In genomic region chr14:33933778-33934317, GRCm38 (mm10) we compare ENCODE assay signal across 9 mouse cellular contexts. TPM values are rescaled to one million over a fixed set of nuclear protein-coding genes. Genes with fewer than 3 reads are reported as not detected.
DNase-seq lines count a peak whose midpoint lies in the region; ATAC-seq and TF ChIP-seq lines count a peak whose summit lies in the region.
"Had no signal": no experiment of that assay in that cellular context is flagged by ENCODE, and none has a peak within 500 bp of the region (broad histone marks: within the 10 kb centered on the region; RNA-seq: fewer than 3 reads in every experiment).

No protein-coding gene starts in this region.

- no peak overlapping the region for H3K9ac ChIP-seq in heart, adult 2 months (ENCODE audit: low read depth, low read length)
- H3K9ac ChIP-seq in ES-E14 (ENCODE audit: insufficient read depth, low read depth, low read length, poor library complexity, severe bottlenecking): no peak overlapping the region
- no peak overlapping the region for H3K9ac ChIP-seq in neural tube, embryonic 12.5 days
- H3K9ac ChIP-seq: heart, embryonic 13.5 days had no signal

- WGBS in heart, adult 2 months: 42% methylated on average over 5 of the region's 5 CpGs
- WGBS in neural tube, embryonic 12.5 days: 45% methylated on average over 5 of the region's 5 CpGs

- no peak for TF ChIP-seq POLR2A in heart, adult 2 months (IDR thresholded peaks at IDR 0.05; ENCODE audit: insufficient read depth, low read depth, low read length)

- TF ChIP-seq CTCF in heart, adult 2 months (IDR thresholded peaks at IDR 0.05): peak; percentile 67

- no peaks in the 10 kb centered on the region for H3K36me3 ChIP-seq in heart, adult 2 months (ENCODE audit: control insufficient read depth, insufficient read depth, low read length)
- H3K36me3 ChIP-seq in ES-E14 (ENCODE audit: control insufficient read depth, insufficient read depth, low read length, poor library complexity, severe bottlenecking): no peaks in the 10 kb centered on the region
- no peaks in the 10 kb centered on the region for H3K36me3 ChIP-seq in neural tube, embryonic 12.5 days
- H3K36me3 ChIP-seq: heart, embryonic 13.5 days had no signal

- H3K4me2 ChIP-seq in neural tube, embryonic 12.5 days (replicated peaks): no peak overlapping the region
- H3K4me2 ChIP-seq: heart, embryonic 13.5 days had no signal

- H3K4me3 ChIP-seq in heart, adult 2 months: no peak overlapping the region
- no peak overlapping the region for H3K4me3 ChIP-seq in ES-E14 (ENCODE audit: insufficient read depth in 1 of 2, low read depth in 1 of 2, low read length in 2 of 2, poor library complexity in 1 of 2, severe bottlenecking in 1 of 2)
- no peak overlapping the region for H3K4me3 ChIP-seq in neural tube, embryonic 12.5 days
- H3K4me3 ChIP-seq: heart, embryonic 13.5 days had no signal

- ATAC-seq in neural tube, embryonic 12.5 days (ENCODE audit: low FRiP score, low read depth): 0 out of 2 replicates have a peak, but pooled peaks have one; percentile 33
- ATAC-seq in CD4-positive, CD25-positive, alpha-beta regulatory T cell, adult 4 months: no peak

- H3K9me3 ChIP-seq in ES-E14 (ENCODE audit: control insufficient read depth, insufficient read depth, low read depth, low read length): no peaks in the 10 kb centered on the region
- H3K9me3 ChIP-seq in neural tube, embryonic 12.5 days: no peaks in the 10 kb centered on the region
- H3K9me3 ChIP-seq: heart, embryonic 13.5 days had no signal

- peaks cover 2% of the 10 kb centered on the region for H3K27me3 ChIP-seq in heart, adult 2 months (ENCODE audit: control insufficient read depth, insufficient read depth, low read length)
- H3K27me3 ChIP-seq in neural tube, embryonic 12.5 days (replicated peaks): peaks cover 3% of the 10 kb centered on the region; the same call in 1 of the 2 replicates

- intact Hi-C loops in heart, adult 2 months (cut with DNase I): loop anchor here (1.0 to 2.0 kb wide), 2 partner anchors 239 to 261 kb away; no protein-coding TSS in a partner anchor
- intact Hi-C loops in left cerebral cortex, postnatal 25 days (cut with DNase I): loop anchor here (2.0 kb wide), 2 partner anchors 239 to 261 kb away; no protein-coding TSS in a partner anchor

- H3K27ac ChIP-seq in heart, adult 2 months: no peak overlapping the region
- no peak overlapping the region for H3K27ac ChIP-seq in ES-E14 (ENCODE audit: insufficient read depth, low read depth, low read length, poor library complexity, severe bottlenecking)
- H3K27ac ChIP-seq in neural tube, embryonic 12.5 days: no peak overlapping the region
- H3K27ac ChIP-seq: heart, embryonic 13.5 days had no signal

- TF ChIP-seq EP300 in heart, adult 2 months (IDR thresholded peaks at IDR 0.05; ENCODE audit: insufficient read depth, low read depth, low read length): no peak

- no peaks in the 10 kb centered on the region for H3K4me1 ChIP-seq in heart, adult 2 months (ENCODE audit: control insufficient read depth, insufficient read depth, low read length)
- H3K4me1 ChIP-seq in ES-E14 (ENCODE audit: control insufficient read depth in 2 of 2, insufficient read depth in 2 of 2, low read length in 2 of 2, poor library complexity in 1 of 2): no peaks in the 10 kb centered on the region
- no peaks in the 10 kb centered on the region for H3K4me1 ChIP-seq in neural tube, embryonic 12.5 days

- in situ Hi-C loops in ES-E14 (cut with MboI; ENCODE audit: low sequenced_read_pairs in 2 of 2, unreplicated experiment in 2 of 2): loop anchor here (10.0 to 25.0 kb wide), 2 partner anchors 247 to 259 kb away; no protein-coding TSS in a partner anchor

- H3K79me2 ChIP-seq in heart, adult 2 months (replicated peaks; ENCODE audit: control insufficient read depth, insufficient read depth, low read length): no peaks in the 10 kb centered on the region

- peak in 1 of 2 experiments; percentile 47 for DNase-seq in heart, adult 2 months
- DNase-seq in heart, adult 11 months: no peak
- DNase-seq in ES-E14 (ENCODE audit: low read depth, low spot score): peak; percentile 53
- peak; percentile 78 for DNase-seq in embryo, embryonic 10.5 days (ENCODE audit: low spot score)
- peak; percentile 65 for DNase-seq in kidney, adult 18-20 months
- DNase-seq in left cerebral cortex, postnatal 25 days (ENCODE audit: low spot score in 2 of 2): peak; percentile 65 to 72

TF ChIP-seq in ES-E14, 5 proteins besides CTCF, POLR2A, EP300 and RAD21:
- no peak for TF ChIP-seq ZC3H11A (IDR thresholded peaks at IDR 0.05; ENCODE audit: borderline replicate concordance, low read depth, low read length)
- TF ChIP-seq HCFC1 (IDR thresholded peaks at IDR 0.05; ENCODE audit: borderline replicate concordance, insufficient read depth, low read length): no peak
- TF ChIP-seq ZNF384 (IDR thresholded peaks at IDR 0.05; ENCODE audit: low read depth, low read length): no peak
- TF ChIP-seq CHD2 (IDR thresholded peaks at IDR 0.05; ENCODE audit: low read depth, low read length): no peak
- no peak for TF ChIP-seq MAFK (IDR thresholded peaks at IDR 0.05; ENCODE audit: insufficient read depth, low read depth, low read length)

RNA-seq across cellular contexts. Expression of gene Gdf2, which starts 7.0 kb away (rescaled TPM):
- total RNA-seq in heart, adult 2 months (2021): under 1 TPM; 0.10 to 0.34 TPM
- polyA plus RNA-seq in heart, adult 2 months (2012; rRNA removed): 0.16 and 0.20 TPM in 2 replicates
- not detected in 2 replicates for total RNA-seq in ES-E14 (2012; rRNA removed)
- not detected for total RNA-seq in left cerebral cortex, postnatal 25 days (2021)
- polyA plus RNA-seq in neural tube, embryonic 12.5 days (2016; fragmentation: Nextera tagmentation; extraction: Ambion mirVana): not detected in 2 replicates
- polyA plus RNA-seq in CD4-positive, CD25-positive, alpha-beta regulatory T cell, adult 4 months (2017; shearing (Covaris generic)): not detected

RNA-seq across cellular contexts. Expression of gene Gdf10, which starts 10.5 kb away (rescaled TPM):
- 1 to 10 TPM; 1.0 to 1.1 TPM for total RNA-seq in heart, adult 2 months (2021)
- 1.8 and 3.8 TPM in 2 replicates for polyA plus RNA-seq in heart, adult 2 months (2012; rRNA removed)
- 0.05 TPM in 1 of 2 replicates, not detected in the other for total RNA-seq in ES-E14 (2012; rRNA removed)
- 1 to 10 TPM; 3.4 to 3.9 TPM for total RNA-seq in left cerebral cortex, postnatal 25 days (2021)
- polyA plus RNA-seq in neural tube, embryonic 12.5 days (2016; fragmentation: Nextera tagmentation; extraction: Ambion mirVana): 12.5 and 14.6 TPM in 2 replicates
- polyA plus RNA-seq in CD4-positive, CD25-positive, alpha-beta regulatory T cell, adult 4 months (2017; shearing (Covaris generic)): not detected

RNA-seq across cellular contexts. Expression of gene Rbp3, which starts 20.0 kb away (rescaled TPM):
- total RNA-seq in heart, adult 2 months (2021): not detected
- polyA plus RNA-seq in heart, adult 2 months (2012; rRNA removed): not detected in 2 replicates
- not detected in 2 replicates for total RNA-seq in ES-E14 (2012; rRNA removed)
- total RNA-seq in left cerebral cortex, postnatal 25 days (2021): under 1 TPM in 1 of 2 experiments, not detected in 1; 0.09 TPM
- polyA plus RNA-seq in neural tube, embryonic 12.5 days (2016; fragmentation: Nextera tagmentation; extraction: Ambion mirVana): not detected in 2 replicates
- not detected for polyA plus RNA-seq in CD4-positive, CD25-positive, alpha-beta regulatory T cell, adult 4 months (2017; shearing (Covaris generic))

RNA-seq across cellular contexts. Expression of gene Zfp488, which starts 44.7 kb away (rescaled TPM):
- not detected for total RNA-seq in heart, adult 2 months (2021)
- polyA plus RNA-seq in heart, adult 2 months (2012; rRNA removed): not detected in 2 replicates
- not detected in 2 replicates for total RNA-seq in ES-E14 (2012; rRNA removed)
- 1 to 10 TPM; 3.5 to 4.8 TPM for total RNA-seq in left cerebral cortex, postnatal 25 days (2021)
- 0.04 and 0.18 TPM in 2 replicates for polyA plus RNA-seq in neural tube, embryonic 12.5 days (2016; fragmentation: Nextera tagmentation; extraction: Ambion mirVana)
- polyA plus RNA-seq in CD4-positive, CD25-positive, alpha-beta regulatory T cell, adult 4 months (2017; shearing (Covaris generic)): not detected
